Mouse (Mus musculus) left cerebral cortex, postnatal 25 days (tissue): ENCODE data around the gene Slc35g3. TPM values are rescaled to one million over a fixed set of nuclear protein-coding genes. Genes with fewer than 3 reads are reported as not detected.

Experiments
- DNase-seq, 2 experiments: peaks; one replicate each; pipeline ENCODE4 v3.0.0; 2022; ENCODE audit warnings: low spot score in 2 of 2, mixed read lengths in 1 of 2
- intact Hi-C: fragments of 180-260 bp; cut with DNase I; formaldehyde crosslinking; loops from one replicate; pipeline ENCODE4 v1.15.1; 2025
- total RNA-seq, 2 experiments: library from RNA; stranded (reverse); gene quantifications; 2 replicates each; pipeline ENCODE4 v1.2.3; 2021

Gene Slc35g3
- total RNA-seq, 2 experiments from 2014 or later = not detected

DNA sequence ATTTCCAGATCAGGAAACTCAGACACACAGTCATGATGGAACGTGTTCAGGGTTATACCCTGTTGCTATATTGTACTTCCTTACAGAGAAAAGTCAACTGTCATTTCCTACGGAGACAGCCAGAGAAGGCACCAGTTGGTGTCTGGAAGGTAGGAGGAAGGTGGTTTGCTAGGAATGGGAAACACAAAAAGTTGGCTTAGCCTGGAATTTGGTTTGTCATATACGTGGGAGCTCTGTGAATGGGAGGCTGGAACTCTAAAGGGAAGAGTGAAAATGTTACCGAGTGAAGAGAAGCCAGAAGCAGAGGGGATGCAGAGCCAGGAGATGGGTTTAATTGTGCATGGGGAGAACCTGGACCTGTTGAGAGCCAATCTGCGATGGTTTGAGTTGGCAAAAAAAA is 29.7 kb upstream of the Slc35g3 start:
- intact Hi-C loops = loop anchor here (2.0 kb wide), 1 partner anchor 23 kb away; no protein-coding TSS in a partner anchor
- DNase-seq = peak in 1 of 2 experiments; percentile 71

DNA sequence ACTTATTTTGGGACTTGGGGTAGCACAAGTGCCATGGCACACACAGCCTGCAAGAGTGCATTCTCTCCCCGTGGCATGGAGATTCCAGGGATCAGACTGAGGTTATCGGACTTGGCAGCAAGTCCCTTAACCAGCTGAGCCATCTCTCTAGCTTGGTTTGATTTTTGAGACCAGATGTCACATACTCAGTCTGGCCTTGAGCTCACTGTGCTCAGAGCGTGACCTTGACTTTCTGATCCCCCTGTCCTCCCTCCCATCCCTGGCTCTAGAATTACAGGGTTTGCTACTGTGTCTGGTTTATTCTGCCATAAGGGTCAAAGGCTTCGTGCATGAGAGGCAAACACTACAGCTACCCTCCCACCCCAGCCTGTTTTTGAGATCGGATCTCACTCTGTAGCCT is 27.7 kb upstream of the Slc35g3 start:
- no peak for DNase-seq
- intact Hi-C loops = no loop called here

DNA sequence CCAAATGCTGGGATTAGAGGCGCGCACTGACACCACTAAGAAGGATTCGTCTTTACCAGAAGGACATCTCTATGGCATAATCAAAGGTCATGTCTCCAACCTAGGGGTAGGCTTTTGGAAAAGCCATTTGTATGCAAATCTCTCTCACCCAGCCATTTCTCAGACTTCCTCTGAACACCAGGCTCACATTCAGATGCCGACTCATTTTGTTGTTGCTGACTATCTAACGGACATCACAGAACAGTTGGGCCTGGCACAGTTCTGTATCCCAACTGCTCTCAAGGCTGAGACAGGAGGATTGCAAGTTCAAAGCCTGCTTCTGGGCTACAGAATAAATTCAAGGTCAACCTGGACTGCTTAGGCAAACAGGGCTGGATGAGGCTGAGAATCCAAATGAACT is 25.5 kb upstream of the Slc35g3 start:
- DNase-seq = no peak
- intact Hi-C loops = no loop called here

DNA sequence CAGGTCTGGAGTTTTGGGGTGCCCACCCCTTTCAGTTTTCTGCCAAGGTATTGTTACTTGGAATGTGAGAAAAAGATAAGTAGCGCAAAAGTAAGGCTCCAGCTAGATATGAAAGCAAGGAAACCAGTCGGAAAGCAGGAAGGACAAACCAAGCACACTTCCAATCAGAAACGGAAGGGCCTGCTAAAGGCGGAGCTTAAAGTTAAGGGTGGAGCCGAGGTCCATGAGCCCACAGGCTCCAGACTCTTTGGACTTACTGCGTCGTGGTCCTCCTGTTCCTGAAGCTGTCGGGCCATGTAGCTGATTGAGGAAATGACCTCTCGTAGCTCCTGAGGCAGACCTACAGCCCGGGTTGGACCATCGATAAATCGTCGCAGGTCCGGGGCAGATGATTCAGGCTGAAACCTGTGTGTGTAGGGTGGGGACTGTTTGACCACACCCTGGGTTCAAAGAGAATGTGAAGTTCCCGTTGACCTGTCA is 23.1 kb upstream of the Slc35g3 start:
- DNase-seq = no peak
- intact Hi-C loops = no loop called here

DNA sequence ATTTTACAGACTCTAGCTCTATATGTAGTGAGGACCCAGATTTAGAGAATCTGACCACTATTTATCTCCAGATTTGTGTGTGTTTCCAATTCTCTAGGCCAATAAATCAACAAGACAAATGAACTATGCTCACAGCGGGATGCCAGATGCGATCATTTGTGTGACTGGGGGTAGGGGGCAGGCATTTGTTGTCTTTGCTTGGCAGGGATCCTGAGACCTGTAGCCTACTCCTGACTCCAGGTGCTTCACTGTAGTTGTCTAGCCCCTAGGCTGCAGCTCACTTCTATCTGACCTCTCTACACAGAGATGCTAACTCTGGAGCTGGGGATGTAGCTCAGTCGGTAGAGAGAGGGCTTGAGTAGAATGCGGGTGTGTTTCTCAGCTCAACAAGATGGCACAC is 20.1 kb upstream of the Slc35g3 start:
- DNase-seq = no peak
- intact Hi-C loops = no loop called here

DNA sequence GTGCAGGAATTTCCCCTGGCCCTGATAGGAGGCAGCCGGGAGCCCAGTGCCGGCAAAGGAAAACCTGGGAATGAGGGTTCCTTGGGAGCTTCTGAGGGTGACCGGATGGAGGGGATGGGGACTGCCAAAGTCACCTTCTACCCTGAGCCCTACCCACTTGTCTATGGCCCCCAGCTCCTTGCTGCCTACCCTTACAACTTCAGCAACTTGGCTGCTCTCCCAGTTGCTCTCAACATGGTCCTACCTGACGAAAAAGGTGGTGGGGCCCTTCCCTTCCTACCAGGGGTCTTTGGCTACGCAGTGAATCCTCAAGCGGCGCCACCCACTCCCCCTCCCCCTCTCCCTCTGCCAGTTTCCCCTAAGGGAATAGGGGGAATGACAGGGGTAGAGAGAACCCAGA is 17.2 kb upstream of the Slc35g3 start:
- intact Hi-C loops = no loop called here
- DNase-seq = no peak

DNA sequence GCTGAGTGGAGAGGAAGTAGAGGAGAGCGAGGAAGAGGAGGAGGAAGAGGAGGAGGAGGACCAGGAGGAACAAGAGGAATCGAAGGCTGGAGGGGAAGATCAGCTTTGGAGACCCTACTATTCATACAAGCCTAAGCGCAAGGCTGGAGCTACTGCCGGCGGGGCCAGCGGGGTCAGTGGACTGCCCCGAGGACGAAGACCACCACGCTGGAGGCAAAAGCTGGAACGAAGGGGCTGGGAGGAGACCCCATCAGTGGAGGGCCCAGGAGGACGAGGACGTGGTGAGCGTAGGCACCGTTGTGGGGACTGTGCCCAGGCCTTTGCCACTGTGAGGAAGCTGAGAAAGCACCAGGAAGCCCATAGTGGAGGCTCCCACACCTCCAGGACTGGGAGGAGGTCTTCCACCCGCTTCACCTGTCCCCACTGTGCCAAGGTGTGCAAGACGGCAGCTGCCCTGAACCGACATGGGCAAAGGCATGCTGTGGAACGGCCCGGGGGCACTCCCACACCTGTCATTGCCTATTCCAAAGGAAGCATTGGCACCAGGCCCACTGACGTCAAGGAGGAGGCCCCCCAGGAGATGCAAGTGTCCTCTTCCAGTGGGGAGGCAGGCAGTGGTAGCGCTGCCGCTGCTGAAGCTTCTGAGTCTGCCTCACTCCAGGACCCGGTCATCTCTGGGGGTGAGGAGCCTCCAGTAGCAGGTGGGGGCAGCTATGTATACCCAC is 16.7 kb upstream of the Slc35g3 start:
- intact Hi-C loops = no loop called here
- no peak for DNase-seq

DNA sequence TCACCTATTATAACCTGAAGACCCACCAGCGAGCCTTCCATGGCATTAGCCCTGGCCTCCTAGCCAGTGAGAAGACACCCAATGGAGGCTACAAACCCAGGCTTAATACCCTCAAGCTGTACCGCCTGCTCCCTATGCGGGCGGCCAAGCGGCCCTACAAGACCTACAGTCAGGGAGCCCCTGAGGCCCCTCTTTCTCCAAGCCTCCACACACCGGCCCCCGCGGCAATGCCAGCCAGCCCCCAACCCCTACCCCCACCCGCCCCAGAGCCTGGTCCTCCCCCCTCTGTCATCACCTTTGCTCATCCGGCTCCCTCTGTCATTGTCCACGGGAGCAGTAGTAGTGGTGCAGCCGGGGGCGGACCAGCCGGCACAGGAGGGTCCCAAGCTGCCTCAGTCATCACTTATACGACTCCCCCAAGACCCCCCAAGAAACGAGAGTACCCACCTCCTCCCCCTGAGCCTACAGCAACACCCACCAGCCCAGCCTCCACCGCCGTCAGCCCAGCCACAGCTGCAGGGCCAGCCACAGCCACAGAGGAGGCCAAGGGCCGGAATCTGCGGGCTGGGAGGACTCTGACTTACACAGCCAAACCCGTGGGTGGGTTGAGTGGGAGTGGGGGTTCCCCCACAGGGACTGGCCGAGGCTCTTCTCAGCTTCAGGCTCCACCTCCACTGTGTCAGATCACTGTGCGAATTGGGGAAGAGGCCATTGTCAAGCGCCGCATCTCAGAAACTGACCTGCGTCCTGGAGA is 15.9 kb upstream of the Slc35g3 start:
- intact Hi-C loops = no loop called here
- DNase-seq = no peak

DNA sequence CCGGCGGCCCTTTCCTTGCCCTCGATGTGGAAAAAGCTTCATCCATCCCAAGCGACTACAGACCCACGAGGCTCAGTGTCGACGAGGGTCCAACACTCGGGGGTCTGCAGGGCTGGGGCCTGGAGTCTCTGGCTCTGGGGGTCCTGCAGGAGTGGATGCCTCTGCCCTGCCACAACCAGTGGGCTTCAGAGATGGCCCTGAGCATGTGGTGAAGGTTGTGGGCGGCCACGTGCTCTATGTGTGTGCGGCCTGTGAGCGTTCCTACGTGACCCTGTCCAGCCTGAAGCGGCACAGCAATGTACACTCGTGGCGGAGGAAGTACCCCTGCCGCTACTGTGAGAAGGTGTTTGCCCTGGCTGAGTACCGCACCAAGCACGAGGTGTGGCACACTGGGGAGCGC is 14.7 kb upstream of the Slc35g3 start:
- no peak for DNase-seq
- intact Hi-C loops = no loop called here

DNA sequence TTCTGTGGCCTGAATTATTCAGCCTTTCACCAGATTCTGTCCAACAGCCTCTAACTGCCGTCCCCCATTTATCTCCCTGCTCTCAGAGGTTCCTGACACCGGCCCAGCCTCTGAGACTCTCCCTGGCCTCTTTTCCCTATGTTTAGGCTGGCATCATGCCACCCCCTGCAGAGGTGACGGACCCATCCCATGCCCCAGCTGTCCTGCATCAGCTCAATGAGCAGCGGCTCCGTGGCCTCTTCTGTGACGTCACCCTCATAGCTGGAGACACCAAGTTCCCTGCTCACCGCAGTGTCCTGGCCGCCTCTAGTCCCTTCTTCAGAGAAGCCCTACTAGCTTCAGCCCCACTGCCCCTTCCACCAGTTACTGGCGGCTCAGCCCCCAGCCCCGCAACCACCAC is 13.9 kb upstream of the Slc35g3 start:
- DNase-seq = no peak
- intact Hi-C loops = no loop called here

DNA sequence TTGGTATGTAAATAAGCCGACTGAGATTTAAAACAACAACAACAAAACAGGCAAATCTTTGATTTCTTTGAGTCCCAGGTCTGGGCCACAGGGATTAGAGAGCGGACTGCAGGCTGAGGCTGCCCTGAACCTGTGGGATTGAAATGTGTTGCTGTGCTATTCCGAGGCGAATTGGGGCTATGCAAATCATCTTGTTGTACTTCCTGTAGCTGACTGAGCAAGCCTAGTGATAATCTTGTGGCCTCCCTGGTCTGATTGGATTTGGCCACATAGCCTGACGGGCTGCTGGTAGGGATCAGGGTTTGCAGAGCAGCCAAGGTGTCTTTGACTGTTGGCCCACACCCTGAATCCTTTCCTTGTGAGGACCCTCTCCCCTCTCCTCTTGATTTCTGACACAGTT is 13.2 kb upstream of the Slc35g3 start:
- intact Hi-C loops = no loop called here
- DNase-seq = no peak

DNA sequence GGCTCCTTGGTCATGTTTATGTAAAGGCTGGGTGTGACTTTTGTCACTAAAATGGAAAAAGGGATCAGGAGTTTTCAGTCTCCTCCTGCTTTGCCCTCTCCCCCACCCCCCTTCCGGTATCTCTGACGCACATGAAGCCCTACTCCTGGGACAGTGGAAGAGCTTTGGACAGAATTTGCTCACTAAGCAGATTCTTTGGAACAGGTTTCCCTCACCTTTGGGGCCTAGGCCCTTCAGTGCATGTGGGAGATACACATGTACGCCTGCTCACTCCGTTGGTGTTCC is 5.8 kb upstream of the Slc35g3 start:
- intact Hi-C loops = loop anchor here (2.0 kb wide), 1 partner anchor 69 kb away; the partner anchor contains the start of gene Nlgn2

DNA sequence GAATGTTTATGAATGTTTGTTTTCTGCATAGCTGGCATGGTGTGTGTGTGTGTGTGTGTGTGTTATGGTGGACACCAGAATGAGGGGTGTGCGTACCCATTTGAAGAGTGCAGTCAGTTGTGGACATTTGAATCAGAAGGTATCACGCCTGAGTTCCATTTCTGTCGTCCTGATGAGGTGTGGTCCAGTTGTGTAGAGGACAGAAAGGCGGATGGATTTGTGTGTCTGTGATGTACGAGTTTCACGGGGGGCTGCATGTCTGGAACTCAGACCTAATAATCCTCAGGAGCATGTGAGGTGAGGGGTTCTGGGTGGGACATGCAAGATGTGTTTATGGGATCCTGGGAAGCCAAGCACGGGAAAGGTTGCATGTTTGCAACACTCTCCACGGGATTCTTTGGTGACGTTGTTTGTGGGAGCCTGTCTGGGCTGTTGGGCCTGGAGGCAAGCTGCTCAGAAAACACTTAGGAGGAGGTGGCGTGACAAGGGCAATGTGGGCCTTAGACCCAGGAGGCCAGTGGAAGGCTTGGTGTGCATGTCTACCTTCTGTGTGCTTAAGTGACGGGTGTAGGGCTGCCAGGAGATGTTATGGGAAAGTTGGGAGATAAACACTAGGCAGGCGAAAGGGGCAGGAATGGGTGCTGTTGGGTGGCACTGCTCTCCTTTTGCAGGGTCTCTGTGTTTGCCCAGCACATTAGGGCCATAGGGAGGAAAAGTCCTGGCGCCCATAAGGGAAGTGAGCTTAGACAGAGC is 5.3 kb upstream of the Slc35g3 start:
- intact Hi-C loops = loop anchor here (1.0 to 2.0 kb wide), 2 partner anchors 9 to 70 kb away; partner anchors contain the start of genes Nlgn2 and Polr2a
- peak in 1 of 2 experiments; percentile 22 for DNase-seq

More for the DNA sequence above, 5.8 kb upstream of the Slc35g3 start:
- DNase-seq = no peak

DNA sequence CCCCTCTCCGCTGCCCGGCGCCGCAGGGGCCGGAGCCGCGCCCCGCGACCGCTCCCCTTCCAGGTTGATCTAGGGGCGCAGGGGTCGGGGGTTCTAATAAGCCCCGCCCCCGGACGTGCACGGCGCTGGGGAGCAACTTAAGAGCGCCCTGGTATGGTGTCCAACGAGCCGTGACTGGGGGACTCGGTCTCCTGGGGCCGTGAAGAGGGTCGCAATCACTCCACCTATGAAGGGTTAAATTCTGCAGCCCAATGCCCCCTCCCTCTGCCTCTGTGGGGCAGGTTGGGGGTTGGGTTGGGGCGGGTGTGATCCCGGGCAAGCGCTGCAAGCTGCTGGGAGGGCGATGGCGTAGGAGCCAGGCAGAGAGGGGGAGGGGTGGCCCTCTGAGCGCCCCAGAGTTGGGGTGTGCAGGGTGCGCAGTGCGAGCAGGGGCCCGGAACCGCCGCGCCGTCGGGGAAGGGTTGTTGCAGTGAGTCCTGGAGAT is 4.4 kb upstream of the Slc35g3 start:
- intact Hi-C loops = loop anchor here (1.0 to 2.0 kb wide), 2 partner anchors 8 to 71 kb away; partner anchors contain the start of genes Nlgn2 and Polr2a
- DNase-seq = peak; percentile 74 to 79

DNA sequence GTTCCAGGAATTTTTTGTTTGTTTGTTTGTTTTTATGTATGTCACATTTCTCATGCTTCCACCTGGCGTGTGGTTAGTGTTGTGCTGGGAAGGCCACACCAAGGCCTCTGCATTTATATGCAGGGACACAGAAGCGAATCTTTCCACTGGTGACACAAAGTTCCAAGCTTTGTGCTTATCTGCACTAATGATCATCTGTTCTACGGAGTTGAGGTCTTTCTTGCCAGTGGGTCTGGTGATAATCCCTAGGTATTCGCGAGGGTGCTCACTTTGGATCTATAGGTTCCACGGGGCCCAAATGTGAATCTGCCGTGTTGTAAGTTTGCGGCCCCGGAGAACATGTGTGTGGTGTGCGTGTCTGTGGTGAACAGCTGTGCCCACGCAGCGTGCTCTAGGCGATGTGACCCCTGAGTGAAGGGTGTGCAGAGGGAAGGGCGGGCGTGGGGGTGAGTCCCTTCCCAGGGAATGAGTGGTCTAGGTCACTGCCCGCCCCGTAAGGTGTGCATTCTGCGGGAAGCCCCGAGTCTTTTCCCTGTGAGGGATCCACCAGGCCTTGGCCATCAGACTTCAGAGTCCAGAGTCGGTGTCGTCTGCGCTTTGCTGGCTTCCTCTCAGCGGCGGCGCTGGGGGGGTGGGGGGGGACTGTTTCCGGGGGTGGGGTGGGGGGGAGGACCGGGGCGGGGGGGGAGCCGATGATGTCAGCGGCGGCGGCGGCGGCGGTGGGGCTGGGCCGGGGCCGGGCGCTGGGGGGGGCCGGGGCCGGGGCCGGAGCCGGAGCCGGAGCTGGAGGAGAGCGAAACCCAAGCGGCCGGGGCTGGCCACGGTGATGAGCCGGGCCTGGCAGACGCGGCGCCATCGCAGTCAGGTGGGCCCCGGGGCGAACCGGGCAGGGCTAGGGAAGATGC is 3.7 kb upstream of the Slc35g3 start, which contains the start of gene Zbtb4:
Gene Zbtb4, plus strand, starts transcription at position 692 of the 905 bp plus-strand sequence.
- peak in 1 of 2 experiments; percentile 39 for DNase-seq
- intact Hi-C loops = loop anchor here (1.0 to 2.0 kb wide), 2 partner anchors 7 to 71 kb away; partner anchors contain the start of genes Nlgn2 and Polr2a

DNA sequence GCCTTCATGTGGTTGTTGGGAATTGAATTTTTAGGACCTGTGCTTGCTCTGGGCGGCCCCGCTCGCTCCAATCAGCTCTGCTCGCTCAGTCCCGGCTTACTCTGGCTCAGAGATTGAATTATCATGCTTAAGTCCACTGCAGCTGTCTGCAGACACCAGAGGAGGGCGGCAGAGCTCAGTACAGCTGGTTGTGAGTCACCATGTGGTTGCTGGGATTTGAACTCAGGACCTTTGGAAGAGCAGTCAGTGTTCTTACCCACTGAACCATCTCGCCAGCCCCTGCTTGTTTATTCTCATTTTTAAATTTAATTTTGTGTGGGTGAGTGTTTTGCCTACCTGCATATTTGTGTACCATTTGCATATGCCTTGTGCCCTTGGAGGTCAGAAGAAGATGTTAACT is 1.8 kb upstream of the Slc35g3 start:
- DNase-seq = no peak
- intact Hi-C loops = no loop called here

DNA sequence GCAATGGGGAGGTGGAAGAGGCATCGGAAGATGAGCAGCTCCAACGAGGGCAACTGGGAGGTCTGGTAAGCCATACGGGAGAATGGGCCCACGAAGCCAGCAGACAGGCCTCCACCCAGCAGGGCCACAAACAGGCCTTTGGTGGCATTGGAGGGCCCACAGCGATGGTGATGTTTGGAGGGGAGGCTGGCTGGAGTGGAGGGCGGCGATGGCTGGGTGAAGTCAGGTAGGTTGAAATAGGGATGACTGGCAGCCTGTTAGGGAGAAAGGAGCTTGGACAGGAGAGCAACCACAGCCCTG is 917 bp downstream of the Slc35g3 start:
- intact Hi-C loops = no loop called here

DNA sequence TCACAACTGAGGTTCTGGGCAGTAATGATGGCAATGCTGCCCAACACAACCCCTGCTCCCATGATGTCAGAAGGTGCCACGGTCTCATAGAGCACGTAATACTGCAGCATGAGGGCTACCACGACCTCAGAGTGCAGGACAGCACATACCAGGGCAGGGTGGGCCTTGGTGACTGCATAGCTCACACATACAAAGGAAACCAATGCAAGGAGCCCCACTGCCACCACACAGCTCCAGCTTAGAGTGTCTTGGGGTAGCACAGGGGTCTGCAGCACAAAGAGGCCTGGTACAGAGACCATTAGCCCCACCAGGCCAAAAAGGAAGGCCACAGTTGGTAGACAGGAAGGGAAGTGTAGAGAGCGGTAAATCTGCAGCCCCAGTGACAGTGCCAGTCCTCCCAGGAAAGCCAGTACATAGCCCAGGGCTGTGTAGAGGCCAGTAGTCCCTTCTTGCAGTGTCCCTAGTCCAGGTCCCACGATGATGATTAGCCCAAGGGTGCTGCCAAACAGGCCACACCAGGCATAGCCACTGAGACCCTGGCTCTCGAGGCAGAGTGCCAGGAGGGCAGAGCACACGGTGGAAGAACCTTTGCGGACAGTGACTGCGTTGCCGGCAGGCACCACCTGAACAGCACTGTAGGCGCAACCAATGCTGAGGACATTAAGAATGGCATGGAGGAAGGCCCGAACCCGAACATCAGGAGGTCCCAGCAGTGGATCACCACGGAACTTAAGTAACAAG is 1.4 kb downstream of the Slc35g3 start:
- intact Hi-C loops = no loop called here
- DNase-seq = no peak

More for the DNA sequence above, 917 bp downstream of the Slc35g3 start:
- DNase-seq = no peak
